Mouse (Mus musculus) kidney, postnatal 36 days (tissue): ENCODE measurements around the gene Rgl3.
A peak's percentile ranks its signal among the peaks of the same experiment; 100 is the strongest.

Experiments used
- DNase-seq, 2 experiments: peaks; one replicate each; pipeline ENCODE4 v3.0.0; 2021 to 2022; ENCODE audit warnings: mixed read lengths in 2 of 2

Gene Rgl3

DNA sequence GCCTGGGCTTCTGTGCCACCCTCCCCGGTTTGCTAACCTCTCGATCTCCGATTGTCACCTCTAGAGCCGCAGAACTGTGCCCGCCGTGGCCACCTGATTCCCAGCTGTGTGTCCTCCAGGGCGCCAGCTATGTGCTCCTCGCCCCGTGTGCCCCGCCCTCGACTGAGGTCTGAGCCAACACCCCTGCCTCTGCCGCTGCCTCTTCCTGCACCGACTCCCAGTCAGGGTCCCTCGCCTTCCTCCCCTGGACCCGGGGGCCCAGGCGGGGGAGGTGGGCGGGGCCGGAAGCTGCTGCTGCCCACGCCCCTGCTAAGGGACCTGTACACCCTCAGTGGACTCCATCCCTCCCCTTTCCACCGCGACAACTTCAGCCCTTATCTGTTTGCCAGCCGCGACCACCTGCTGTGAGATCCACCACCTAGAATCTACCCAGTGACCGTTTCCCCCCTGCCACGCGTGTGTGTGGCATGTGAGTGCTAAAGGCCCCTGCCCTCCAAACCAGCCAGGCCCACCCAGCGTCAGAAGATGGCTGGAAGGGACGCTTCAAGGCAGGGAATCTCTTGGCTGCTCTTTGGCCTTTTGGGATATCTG lies 41.6 kb downstream of the Rgl3 start:
- no peak for DNase-seq

DNA sequence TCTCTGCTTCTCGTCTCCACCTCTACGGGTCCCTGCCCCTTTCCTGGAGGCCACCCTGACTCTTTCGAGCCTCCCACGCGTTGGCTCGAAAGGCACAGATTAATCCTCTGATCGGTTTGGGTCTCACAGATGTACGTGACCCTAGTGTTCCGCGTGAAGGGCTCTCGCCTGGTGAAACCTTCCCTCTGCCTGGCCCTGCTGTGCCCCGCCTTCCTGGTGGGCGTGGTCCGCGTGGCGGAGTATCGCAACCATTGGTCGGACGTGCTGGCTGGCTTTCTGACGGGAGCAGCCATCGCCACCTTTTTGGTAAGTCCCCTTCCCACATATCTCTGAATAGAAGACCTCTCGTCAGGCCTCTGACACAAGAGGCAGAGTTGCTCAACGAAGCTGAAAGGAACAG lies 45.0 kb downstream of the Rgl3 start:
- DNase-seq: peak in 1 of 2 experiments; percentile 51

DNA sequence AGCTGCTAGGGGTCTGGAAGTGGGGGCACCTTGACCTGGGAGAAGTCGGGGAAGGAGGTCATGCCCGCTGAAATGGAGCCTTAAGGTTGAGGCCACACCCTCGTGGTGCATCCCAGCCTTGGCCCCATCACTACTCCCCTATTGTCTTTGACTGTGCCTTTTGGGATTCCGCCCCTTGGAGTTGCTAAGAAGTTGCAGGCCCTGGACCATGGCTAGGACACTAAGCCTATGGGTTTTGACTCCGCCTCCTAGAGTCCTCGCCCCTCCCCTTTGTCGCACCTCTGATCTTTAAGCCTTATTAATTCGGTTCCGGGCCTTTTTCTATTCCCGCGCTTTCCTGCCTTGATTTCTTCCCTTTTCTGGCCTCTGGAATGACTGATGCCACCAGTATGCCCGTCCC lies 45.6 kb downstream of the Rgl3 start:
- no peak for DNase-seq

DNA sequence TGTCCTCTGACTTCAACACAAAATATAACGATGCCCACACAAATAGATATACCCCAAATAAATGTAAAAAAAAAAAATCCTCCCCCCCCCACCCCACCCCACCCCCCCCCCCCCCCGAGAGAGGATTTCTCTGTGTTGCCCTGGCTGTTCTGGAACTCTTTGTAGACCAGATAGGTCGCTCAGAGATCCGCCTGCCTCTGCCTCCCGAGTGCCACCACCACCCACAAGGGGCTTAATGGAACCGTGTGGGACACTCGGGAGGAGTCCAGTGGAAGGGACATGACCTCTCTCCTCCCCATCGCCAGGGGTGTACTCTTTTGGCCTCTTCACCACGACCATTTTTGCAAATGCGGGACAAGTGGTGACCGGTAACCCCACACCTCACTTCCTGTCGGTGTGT lies 46.2 kb downstream of the Rgl3 start:
- no peak for DNase-seq

DNA sequence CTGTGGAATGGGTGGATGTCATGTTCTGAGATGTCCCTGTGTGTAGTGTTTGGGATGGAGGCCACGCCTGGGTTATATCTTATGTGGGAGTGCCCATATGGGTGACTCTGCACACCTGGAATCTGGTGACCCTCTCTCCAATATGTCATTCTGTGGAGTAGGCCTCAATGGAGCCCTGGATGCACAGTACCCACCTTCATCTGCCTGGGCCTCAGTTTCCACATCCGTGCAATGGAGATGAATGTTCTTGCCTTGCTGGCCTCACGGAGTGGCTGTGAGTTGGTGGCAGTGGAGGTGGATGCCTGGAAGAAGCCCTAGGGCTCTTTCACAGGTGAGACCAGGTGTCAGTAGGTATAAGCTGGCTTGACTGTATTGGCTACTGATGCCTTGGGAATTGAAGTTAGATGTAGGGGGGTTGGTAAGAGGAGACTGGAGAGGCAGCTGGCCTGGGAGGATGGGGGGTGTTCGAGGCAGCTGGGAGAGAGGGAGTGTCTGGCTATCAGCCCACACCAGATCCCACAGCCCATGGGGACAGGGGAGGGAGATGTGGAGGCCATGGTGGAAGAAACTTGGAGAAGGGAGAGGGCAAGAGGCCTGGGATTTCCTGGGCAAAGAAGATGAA lies 50.9 kb downstream of the Rgl3 start:
- no peak for DNase-seq

DNA sequence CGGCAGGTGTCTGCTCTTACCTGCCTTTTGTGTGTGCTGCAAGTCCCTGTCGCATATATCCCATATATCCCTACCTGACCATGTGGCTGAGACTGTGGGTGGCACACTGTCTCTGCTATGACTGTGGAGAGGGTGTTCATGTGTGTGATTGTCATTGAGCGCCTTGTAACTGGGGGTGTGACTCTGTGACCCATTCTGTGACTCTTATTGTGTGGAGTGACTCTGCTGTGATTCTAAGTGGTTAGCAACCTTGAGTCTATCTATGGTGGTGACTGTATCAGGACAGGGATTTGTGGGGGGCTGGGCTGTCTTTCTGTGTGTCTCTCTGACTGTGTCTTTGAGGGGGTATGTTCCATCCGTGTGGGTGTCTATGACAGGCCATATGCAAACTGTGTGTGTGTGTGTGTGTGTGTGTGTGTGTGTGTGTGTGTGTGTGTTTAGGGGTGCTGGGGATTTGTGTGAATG lies 51.5 kb downstream of the Rgl3 start:
- no peak for DNase-seq

DNA sequence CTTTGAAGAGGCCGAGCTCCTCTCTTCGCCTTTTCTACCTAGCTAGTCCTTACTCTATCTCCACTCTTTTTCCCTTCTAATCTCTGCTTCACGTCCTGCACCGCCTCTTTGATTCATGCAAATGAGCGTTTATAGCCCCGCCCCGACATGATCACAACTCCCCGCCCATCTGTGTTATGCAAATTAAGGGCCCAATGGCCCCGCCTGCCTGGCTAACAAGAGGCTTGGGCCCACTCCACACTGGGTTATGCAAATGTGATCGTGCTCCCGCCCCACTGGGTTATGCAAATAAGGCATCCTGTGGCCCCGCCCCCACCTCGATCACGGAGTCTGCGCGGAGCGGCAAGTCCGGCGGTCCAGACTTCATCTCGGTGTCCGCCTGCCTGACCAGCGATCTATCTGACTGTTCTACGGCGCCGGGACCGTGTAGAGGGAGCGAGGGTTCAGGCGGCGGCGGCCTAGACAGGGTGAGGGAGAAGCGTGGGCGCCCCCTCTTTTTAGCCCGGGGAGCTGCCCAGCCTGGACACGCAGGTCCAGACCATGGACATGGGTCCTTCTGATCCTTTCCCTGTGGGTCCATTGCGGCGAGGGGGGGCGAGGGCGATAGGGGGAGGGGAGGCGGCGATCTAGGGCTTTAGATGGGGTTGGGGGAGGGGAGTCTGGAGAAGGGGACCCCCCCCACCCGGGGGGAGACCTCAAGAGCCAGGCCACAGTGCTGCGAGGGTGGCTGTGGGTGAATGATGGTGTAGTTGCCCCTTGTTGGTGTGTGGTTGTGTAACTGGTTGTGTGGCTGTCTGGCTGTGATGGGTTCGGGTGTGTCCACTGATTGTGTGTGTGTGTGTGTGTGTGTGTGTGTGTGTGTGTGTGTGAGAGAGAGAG lies 52.3 kb downstream of the Rgl3 start, which contains the start of gene Plppr2:
TSS of gene Plppr2 (plus strand) at position 342 of the 879 bp plus-strand sequence.
- peak; percentile 97 to 99 for DNase-seq

DNA sequence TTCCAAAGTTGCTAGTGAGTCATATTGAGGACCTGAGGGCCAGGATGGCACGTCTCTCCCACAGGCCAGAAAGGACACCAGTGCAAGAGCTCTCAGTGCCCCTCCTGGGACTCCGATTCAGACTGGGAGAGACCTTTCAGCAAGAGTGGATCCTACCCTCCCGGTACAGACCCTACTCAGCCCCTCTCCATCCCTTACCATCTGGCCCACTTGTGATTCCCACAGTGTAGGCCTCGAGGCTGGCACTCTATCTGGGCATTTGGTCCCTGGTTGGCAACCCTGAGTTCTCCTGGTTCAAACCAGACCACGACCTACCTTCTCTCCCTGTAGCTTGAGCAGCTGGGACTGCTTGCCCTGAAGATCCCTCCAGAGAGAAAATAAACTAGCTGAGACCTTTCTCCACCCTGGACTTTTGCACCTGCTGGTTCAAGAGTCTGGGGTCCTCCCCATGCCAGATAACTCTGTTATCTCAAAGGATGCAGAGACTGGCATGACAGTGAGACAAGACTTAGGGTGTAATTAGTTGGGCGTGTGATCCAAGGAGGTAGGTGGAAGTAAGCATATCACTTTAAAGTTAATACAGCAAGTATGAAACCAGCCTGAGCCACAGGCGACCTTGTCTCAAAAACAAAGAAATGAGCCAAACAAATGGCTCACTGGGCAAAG lies 53.6 kb downstream of the Rgl3 start:
- no peak for DNase-seq

DNA sequence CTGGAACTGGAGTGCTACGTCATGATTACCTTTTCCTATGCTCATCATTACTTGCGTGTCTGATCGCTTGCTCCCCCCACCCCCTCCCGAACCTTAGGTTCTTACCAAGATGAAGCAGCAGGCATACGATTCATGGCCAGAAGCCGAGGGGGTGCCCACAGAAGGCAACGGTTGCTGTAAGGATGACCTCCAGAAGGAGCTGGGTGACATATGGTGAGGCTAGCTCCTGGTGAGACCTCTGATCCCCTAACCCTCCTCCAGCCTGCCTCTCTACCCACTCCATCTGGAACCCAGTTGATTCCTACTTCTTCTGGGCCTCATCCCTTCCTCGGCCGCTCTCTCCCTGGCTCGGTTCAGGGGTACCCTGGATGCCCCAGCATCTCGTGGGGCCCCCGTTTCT lies 55.2 kb downstream of the Rgl3 start:
- no peak for DNase-seq

DNA sequence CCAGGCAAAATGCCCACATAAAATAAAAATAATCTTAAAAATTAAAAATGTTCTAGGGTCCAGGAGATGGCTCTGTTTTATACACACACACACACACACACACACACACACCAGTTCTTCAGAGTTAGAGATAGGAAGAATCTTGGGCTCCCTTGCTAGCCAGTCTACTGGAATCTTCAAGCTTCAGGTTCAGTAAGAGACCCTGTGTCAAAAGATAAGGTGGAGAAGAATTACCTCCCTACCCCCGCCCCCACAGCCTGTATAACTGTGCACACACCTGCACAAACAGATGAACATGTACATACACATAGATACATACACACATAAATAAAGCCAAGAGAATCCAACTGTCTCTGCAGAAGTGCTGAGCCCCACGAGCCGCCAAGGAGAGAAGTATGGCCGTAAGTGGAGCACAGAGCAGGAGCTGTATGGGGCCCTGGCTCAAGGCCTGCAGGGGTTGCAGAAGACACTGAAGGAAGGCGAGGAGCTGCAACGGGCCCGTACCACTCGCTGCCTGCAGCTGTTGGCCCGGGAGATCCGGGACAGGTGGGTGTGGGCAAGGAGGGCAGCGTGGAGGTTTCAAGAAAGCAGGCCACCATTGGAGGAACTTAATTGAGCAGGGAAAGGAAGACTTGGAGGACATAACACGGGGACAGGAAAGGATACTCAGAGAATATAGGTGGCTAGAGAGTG lies 56.7 kb downstream of the Rgl3 start:
- no peak for DNase-seq

DNA sequence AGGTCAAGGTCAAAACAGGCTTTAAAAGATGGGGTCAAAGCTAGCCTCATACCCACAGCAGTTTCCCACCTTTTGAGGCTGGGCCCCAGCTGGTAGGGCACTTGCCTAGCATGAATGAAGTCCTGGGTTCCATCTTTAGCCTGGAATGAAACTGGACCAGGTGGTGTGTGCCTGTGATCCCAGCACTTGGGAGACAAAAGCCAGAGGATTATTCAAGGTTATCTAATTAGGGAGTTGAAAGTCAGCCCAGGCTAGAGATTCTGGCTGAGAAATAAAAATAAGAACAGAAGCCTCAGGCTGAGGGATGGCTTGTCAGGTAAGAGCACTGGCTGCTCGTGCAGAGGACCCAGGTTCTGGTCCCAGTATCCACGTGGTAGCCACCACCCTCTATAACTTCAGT lies 57.2 kb downstream of the Rgl3 start:
- no peak for DNase-seq

DNA sequence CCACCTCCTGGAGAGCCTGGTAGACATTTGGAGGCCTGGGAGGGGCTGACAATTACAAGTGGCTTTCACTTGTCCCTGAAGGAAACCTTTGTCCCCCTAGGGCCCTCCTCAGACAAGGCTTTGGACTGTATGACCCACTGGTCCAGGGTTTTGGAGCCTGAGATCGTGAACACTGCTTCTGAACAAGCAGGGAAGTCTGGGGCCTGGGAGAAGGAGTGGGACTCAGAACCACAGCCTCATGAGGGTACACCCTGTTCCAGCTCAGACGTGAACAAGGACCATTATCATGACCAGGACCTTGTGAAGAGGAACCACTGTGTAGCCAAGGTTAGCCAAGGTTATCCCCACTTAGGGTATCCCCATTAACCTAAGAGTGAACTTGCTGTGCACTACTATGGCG lies 60.0 kb downstream of the Rgl3 start:
- DNase-seq: no peak

DNA sequence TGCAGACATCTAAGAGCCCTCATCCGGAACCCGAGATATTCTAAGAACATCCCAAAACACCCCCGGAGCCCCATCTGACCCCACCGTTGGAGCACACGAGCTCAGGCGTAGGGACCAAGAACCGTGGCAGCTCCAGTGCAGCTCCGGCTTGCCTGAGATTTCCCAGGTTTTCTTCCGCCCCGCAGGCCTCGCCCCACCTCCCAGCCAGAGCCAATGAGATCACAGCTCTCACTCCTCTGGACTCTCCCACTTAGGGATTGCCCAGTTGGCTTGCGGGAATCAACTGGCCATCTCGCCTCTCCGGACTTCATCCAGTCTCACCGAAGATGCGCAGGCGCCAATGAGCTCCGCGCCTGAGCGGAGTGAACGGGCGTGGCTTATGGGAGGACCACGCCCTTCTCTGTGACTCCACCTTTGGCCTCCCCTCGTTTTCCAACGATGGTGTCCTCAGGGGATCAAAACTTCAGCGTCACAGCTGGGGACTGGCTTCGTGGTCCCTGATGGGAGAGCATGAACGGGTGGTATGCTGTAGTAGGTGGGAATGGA lies 62.0 kb downstream of the Rgl3 start, which contains the start of the genes Ccdc159 and Tmem205:
TSS of gene Ccdc159 (plus strand) at position 264 of the 546 bp plus-strand sequence.
TSS of gene Tmem205 (minus strand) at position 349 of the 546 bp plus-strand sequence.
- DNase-seq: peak; percentile 94 to 97

DNA sequence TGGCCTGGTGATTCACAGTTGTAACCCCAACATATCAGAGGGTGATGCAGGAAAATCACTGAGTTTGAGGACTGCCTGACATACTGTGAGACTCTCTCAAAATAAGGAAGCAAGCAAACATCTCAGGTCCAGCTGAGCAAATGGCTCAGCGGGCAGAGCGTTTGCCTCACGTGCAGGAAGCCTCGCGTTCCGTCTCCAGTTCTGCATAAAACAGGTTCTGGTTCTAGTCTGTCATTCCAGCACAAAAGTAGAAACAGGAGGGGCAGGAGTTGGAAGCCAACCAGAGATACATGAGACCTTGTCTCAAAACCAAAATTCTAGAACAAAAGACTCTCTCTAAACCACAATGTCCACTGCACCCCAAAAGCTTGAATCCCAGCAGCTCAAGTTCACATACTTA lies 62.5 kb downstream of the Rgl3 start:
- peak in 1 of 2 experiments; percentile 38 for DNase-seq

DNA sequence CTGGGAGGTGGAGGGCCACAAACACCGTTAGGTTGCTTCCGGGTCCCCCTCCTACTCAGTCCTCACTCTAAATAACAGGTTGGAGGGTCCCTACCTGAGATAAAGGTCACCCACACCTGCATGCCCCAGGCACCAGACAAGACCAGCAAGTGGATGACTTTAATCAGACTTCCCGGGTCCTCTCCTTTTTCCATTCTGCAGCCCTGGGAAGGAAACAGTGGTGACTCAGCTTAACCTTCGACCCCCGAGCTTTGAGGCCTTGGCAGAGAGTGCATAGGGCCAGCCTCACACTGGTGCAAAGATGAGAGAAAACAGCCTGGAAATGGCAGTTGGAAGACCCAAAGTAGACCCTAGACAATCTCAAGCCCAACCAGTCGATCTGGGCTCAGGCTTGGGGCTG lies 63.1 kb downstream of the Rgl3 start:
- DNase-seq: peak; percentile 56 to 70

DNA sequence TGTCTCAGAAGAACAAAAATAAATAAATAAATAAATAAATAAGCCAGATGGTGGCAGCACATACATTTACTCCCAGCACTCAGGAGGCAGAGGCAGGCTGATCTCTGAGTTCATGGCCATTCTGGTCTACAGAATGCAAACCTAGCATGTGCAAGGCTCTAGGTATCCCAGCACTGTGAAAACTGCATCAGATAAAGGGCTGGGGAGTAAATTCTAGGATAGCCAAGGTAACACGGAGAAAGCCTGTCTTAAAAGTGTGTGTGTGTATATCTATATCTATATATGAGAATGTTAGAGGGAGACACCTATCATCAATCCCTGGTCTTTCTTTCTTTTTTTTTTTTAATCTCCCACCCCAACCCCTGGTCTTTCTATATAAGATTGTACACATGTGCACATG lies 63.7 kb downstream of the Rgl3 start:
- no peak for DNase-seq

DNA sequence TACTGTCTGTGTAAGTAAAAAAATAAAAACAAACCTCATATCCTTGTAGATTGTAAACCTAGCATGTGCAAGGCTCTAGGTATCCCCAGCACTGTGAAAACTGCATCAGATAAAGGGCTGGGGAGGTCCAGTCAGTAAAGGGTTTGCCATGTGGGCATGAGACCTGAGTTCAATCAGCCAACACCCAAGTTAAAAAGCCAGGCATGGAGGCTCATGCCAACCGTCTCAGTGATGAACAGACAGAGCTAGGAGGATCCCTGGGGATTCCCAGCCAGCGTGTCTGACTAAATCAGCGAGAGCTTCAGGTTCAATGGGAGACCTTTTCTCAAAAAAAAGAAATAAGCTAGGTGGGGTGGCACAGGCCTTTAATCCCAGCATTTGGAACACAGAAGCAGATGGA lies 64.2 kb downstream of the Rgl3 start:
- DNase-seq: no peak

DNA sequence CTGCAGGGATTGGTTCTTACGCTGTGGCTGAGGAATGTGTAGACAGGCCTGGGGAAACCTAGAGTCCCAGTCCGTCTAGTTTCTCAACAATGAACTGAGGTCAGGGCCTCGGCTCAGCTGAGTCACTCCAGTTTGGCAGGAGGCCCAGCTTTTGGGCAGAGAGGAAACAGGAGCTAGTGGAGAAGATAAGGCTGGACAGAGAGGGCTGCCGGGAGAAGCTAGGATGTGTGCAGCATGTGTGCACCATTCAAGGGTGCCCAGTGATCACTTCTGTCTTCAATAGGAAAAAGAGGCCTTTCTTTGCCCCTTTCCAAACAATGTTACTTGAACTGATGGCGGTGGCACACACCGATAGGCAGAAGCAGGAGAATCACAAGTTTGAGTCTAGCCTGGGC lies 65.2 kb downstream of the Rgl3 start:
- peak; percentile 93 to 94 for DNase-seq

DNA sequence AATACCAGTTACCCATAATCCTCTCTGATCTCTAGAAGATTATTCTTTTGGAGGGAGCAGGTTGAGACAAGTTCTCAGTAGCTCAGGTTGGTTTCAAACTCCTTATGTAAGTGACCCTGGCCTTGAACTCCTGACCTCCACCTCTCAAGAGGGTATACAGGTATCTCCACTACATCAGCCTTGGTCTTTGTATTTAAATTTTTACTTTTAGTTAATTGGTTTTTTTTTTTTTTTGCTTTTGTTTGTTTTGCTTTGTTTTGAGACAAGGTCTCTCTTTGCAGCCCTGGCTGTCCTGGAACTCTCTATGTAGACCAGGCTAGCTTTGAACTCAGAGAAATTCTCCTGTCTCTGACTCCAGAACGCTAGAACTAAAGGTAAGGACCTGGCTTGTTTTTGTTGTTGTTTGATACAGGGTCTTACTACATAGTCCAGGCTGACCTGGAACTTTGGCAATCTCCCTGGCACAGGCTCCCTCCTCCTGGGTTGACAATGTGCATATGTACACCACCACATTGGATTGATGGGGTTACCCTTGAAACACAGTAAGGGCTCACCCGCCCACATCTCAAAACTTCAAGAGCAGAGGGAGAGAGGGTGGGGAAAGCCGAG lies 65.7 kb downstream of the Rgl3 start:
- DNase-seq: no peak

DNA sequence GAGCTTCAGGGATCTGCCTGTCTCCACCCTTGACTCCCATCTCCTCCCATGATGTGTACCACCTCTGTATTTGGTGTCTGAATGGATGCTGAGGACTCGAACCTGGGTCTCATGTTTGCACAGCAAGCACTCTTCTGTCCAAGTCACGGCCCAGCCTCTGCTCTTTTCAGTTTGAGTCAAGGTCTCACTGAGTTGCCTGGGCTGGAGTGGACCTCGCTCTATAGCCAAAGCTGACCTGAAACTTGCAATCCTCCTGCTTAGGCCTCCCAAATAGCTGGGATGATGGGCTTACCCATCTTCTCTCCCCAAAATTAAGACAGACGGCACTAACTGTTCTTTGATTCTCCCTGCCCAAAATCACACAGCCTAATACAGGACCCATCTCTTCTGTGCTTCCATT lies 66.2 kb downstream of the Rgl3 start:
- DNase-seq: no peak
